Mouse (Mus musculus) liver, adult 2 months (tissue): ENCODE results near the gene Pde4dip. TPM values are rescaled to one million over a fixed set of nuclear protein-coding genes. Genes with fewer than 3 reads are reported as not detected.

ENCODE experiments used
- DNase-seq: peaks from one replicate; pipeline ENCODE4 v3.0.0-alpha.2; 2011; ENCODE audit warnings: low read depth, low spot score; ENCODE audit errors: extremely low read depth
- H3K27ac ChIP-seq: fragments of 200-500 bp; replicated peaks from 2 replicates; pipeline ENCODE4 v1.5.1; 2012; ENCODE audit warnings: low read depth, mild to moderate bottlenecking, control low read depth, inconsistent platforms, low read length; ENCODE audit not compliant: insufficient read depth
- H3K27me3 ChIP-seq: fragments of 200-500 bp; 2 replicates; pipeline ENCODE4 v1.6.1; 2012; ENCODE audit warnings: mild to moderate bottlenecking, moderate library complexity, low read length, inconsistent platforms; ENCODE audit not compliant: control insufficient read depth, insufficient read depth
- H3K36me3 ChIP-seq: fragments of 200-500 bp; 2 replicates; pipeline ENCODE4 v1.6.1; 2012; ENCODE audit warnings: low read length, inconsistent platforms; ENCODE audit not compliant: control insufficient read depth, insufficient read depth
- H3K4me1 ChIP-seq: fragments of 200-500 bp; 2 replicates; pipeline ENCODE4 v1.6.1; 2011; ENCODE audit warnings: low read length; ENCODE audit not compliant: control insufficient read depth, insufficient read depth
- H3K4me3 ChIP-seq: fragments of 200-500 bp; 2 replicates; pipeline ENCODE4 v1.5.1; 2011; ENCODE audit warnings: low read depth, mild to moderate bottlenecking, control low read depth, low read length, moderate library complexity; ENCODE audit not compliant: insufficient read depth
- H3K79me2 ChIP-seq: fragments of 200-500 bp; 2 replicates; pipeline ENCODE4 v1.6.1; 2012; ENCODE audit warnings: inconsistent platforms, mild to moderate bottlenecking, low read length, moderate library complexity; ENCODE audit not compliant: control insufficient read depth, insufficient read depth
- H3K9ac ChIP-seq: fragments of 200-500 bp; 2 replicates; pipeline ENCODE4 v1.6.1; 2012; ENCODE audit warnings: low read depth, mild to moderate bottlenecking, control low read depth, inconsistent platforms, low read length
- CTCF ChIP-seq: fragments of 200-500 bp; IDR thresholded peaks from 2 replicates; pipeline ENCODE4 v1.5.1; 2011; ENCODE audit warnings: low read depth, low read length, control low read depth
- POLR2A ChIP-seq: fragments of 200-500 bp; IDR thresholded peaks from 2 replicates; pipeline ENCODE4 v1.6.1; 2011; ENCODE audit warnings: low read length, control low read depth; ENCODE audit not compliant: insufficient read depth; ENCODE audit errors: extremely low read depth
- WGBS: fragments of 180-500 bp; shearing (Covaris S2); methylation state at CpG from one replicate; pipeline ENCODE4 v1.1.7; 2018; 5-methylcytosine and 5-hydroxymethylcytosine counted together
- polyA plus RNA-seq: library from polyadenylated mRNA; depleted of rRNA; stranded (reverse); fragments of >200 nt; gene quantifications from 2 replicates; pipeline ENCODE4 v1.2.3, GENCODE M21; 2012
- total RNA-seq: library from RNA; depleted of rRNA; stranded (reverse); fragments of >200 nt; gene quantifications from 2 replicates; pipeline ENCODE4 v1.2.3, GENCODE M21; 2014

Pde4dip gene
- total and polyA plus RNA-seq, 2 experiments: 24.0 to 50.1 TPM

- Histone ChIP-seq H3K4me3 (no peak overlapping the region), H3K79me2 (no peaks in the 10 kb centered on the region), H3K36me3 (peaks cover 49% of the 10 kb centered on the region), H3K27ac (no peak overlapping the region), H3K4me1 (no peaks in the 10 kb centered on the region), H3K27me3 (no peaks in the 10 kb centered on the region), H3K9ac (no peak overlapping the region)
- WGBS: 89% methylated on average over 3 of the region's 3 CpGs
- no peak for DNase-seq
- no peak for TF ChIP-seq POLR2A
- TF ChIP-seq CTCF: no peak
These were observed 183.0 kb downstream of the Pde4dip start for GRCm38 (mm10) chr3:97705508-97705907.

GRCm38 (mm10) chr3:97702448-97703080 lies 185.9 kb downstream of the Pde4dip start:
- no peak overlapping the region for H3K4me3 ChIP-seq
- peaks cover 45% of the 10 kb centered on the region for H3K36me3 ChIP-seq
- no peaks in the 10 kb centered on the region for H3K79me2 ChIP-seq
- no peaks in the 10 kb centered on the region for H3K4me1 ChIP-seq
- H3K9ac ChIP-seq: no peak overlapping the region
- no peak for DNase-seq
- no peaks in the 10 kb centered on the region for H3K27me3 ChIP-seq
- WGBS: 94% methylated on average over 11 of the region's 11 CpGs
- no peak overlapping the region for H3K27ac ChIP-seq
- TF ChIP-seq POLR2A (no peak), CTCF (no peak)

GRCm38 (mm10) chr3:97701198-97701597 lies 187.3 kb downstream of the Pde4dip start:
- no peak for DNase-seq
- TF ChIP-seq CTCF (no peak), POLR2A (no peak)
- Histone ChIP-seq H3K9ac (no peak overlapping the region), H3K27ac (no peak overlapping the region), H3K4me3 (no peak overlapping the region), H3K36me3 (peaks cover 43% of the 10 kb centered on the region), H3K4me1 (no peaks in the 10 kb centered on the region), H3K79me2 (no peaks in the 10 kb centered on the region), H3K27me3 (no peaks in the 10 kb centered on the region)
- 64% methylated on average over 3 of the region's 3 CpGs for WGBS

- Histone ChIP-seq H3K9ac (no peak overlapping the region), H3K4me1 (no peaks in the 10 kb centered on the region), H3K27ac (no peak overlapping the region), H3K4me3 (no peak overlapping the region), H3K27me3 (no peaks in the 10 kb centered on the region), H3K79me2 (no peaks in the 10 kb centered on the region), H3K36me3 (peaks cover 40% of the 10 kb centered on the region)
- no peak for TF ChIP-seq CTCF
- TF ChIP-seq POLR2A: no peak
- peak; percentile 87 for DNase-seq
- 34% methylated on average over 3 of the region's 3 CpGs for WGBS
These were observed 189.4 kb downstream of the Pde4dip start for GRCm38 (mm10) chr3:97699061-97699460.

- H3K4me1 ChIP-seq: no peaks in the 10 kb centered on the region
- H3K36me3 ChIP-seq: peaks cover 43% of the 10 kb centered on the region
- no peak overlapping the region for H3K27ac ChIP-seq
- DNase-seq: peak; percentile 83
- H3K27me3 ChIP-seq: no peaks in the 10 kb centered on the region
- no peaks in the 10 kb centered on the region for H3K79me2 ChIP-seq
- H3K9ac ChIP-seq: no peak overlapping the region
- H3K4me3 ChIP-seq: no peak overlapping the region
- 71% methylated on average over 9 of the region's 9 CpGs for WGBS
- TF ChIP-seq CTCF: no peak
- TF ChIP-seq POLR2A: no peak
These were observed 191.2 kb downstream of the Pde4dip start for GRCm38 (mm10) chr3:97697291-97697690.

- Histone ChIP-seq H3K27me3 (no peaks in the 10 kb centered on the region), H3K4me3 (no peak overlapping the region), H3K27ac (no peak overlapping the region), H3K79me2 (no peaks in the 10 kb centered on the region), H3K4me1 (no peaks in the 10 kb centered on the region), H3K9ac (no peak overlapping the region), H3K36me3 (peaks cover 45% of the 10 kb centered on the region)
- TF ChIP-seq CTCF (no peak), POLR2A (no peak)
- DNase-seq: no peak
- 89% methylated on average over 9 of the region's 9 CpGs for WGBS
These were observed 191.6 kb downstream of the Pde4dip start for GRCm38 (mm10) chr3:97696866-97697265.
